Mouse (Mus musculus): ENCODE data around the gene Tmem178b.
A peak's percentile ranks its signal among the peaks of the same experiment; 100 is the strongest.

Tmem178b gene

GRCm38 (mm10) chr6:39872901-39873591 lies at the start of gene Tmem178b:
Tmem178b (plus strand) TSS chr6:39873271.
- peak; percentile 53 for DNase-seq

GRCm38 (mm10) chr6:39828736-39829135 lies 44.3 kb upstream of the Tmem178b start:
- no peak for DNase-seq

GRCm38 (mm10) chr6:39843698-39844342 lies 29.3 kb upstream of the Tmem178b start:
- no peak for DNase-seq

GRCm38 (mm10) chr6:39847538-39847937 lies 25.5 kb upstream of the Tmem178b start:
- DNase-seq, result no peak

- no peak for DNase-seq
Measured at GRCm38 (mm10) chr6:39848766-39849165, 24.3 kb upstream of the Tmem178b start.

GRCm38 (mm10) chr6:39849667-39850066 lies 23.4 kb upstream of the Tmem178b start:
- no peak for DNase-seq

- peak; percentile 78 for DNase-seq
Measured at GRCm38 (mm10) chr6:39870271-39871135, 2.6 kb upstream of the Tmem178b start.

GRCm38 (mm10) chr6:39871381-39872305 lies 1.4 kb upstream of the Tmem178b start:
- peak; percentile 85 for DNase-seq

GRCm38 (mm10) chr6:39872306-39872900 lies 668 bp upstream of the Tmem178b start:
- DNase-seq, result no peak

- peak; percentile 13 for DNase-seq
Measured at GRCm38 (mm10) chr6:39875186-39875585, 2.1 kb downstream of the Tmem178b start.

- no peak for DNase-seq
Measured at GRCm38 (mm10) chr6:39876444-39876843, 3.4 kb downstream of the Tmem178b start.

GRCm38 (mm10) chr6:39890811-39891210 lies 17.7 kb downstream of the Tmem178b start:
- no peak for DNase-seq

GRCm38 (mm10) chr6:39896500-39896899 lies 23.4 kb downstream of the Tmem178b start:
- DNase-seq, result no peak

- no peak for DNase-seq
Measured at GRCm38 (mm10) chr6:39899231-39899630, 26.2 kb downstream of the Tmem178b start.

- no peak for DNase-seq
Measured at GRCm38 (mm10) chr6:39903220-39903773, 30.2 kb downstream of the Tmem178b start.

- DNase-seq, result no peak
Measured at GRCm38 (mm10) chr6:39903845-39904244, 30.8 kb downstream of the Tmem178b start.

- no peak for DNase-seq
Measured at GRCm38 (mm10) chr6:39914956-39915355, 41.9 kb downstream of the Tmem178b start.

- no peak for DNase-seq
Measured at GRCm38 (mm10) chr6:39915636-39916281, 42.7 kb downstream of the Tmem178b start.

- DNase-seq, result no peak
Measured at GRCm38 (mm10) chr6:39916514-39916913, 43.4 kb downstream of the Tmem178b start.

GRCm38 (mm10) chr6:39917242-39917641 lies 44.2 kb downstream of the Tmem178b start:
- DNase-seq, result no peak

GRCm38 (mm10) chr6:39917729-39918128 lies 44.7 kb downstream of the Tmem178b start:
- DNase-seq, result no peak
